Mouse (Mus musculus): ENCODE results near the gene Cd209b. TPM values are rescaled to one million over a fixed set of nuclear protein-coding genes. Genes with fewer than 3 reads are reported as not detected.

Cd209b gene
- total RNA-seq (2021): under 1 TPM; 0.15 to 0.53 TPM
- long read RNA-seq, experiment 1: 0 reads
- long read RNA-seq, experiment 2: 0 reads

GRCm38 (mm10) chr8:3926744-3927143, at the start of gene Cd209b:
Cd209b (minus strand) TSS chr8:3926844.
- no peak for DNase-seq
- intact Hi-C loops (cut with DNase I): no loop called here

- intact Hi-C loops (cut with DNase I): loop anchor here (5.0 kb wide), 1 partner anchor 239 kb away; no protein-coding TSS in a partner anchor
- peak; percentile 10 to 39 for DNase-seq
These were observed 29.4 kb upstream of the Cd209b start for GRCm38 (mm10) chr8:3956037-3956436.

DNA sequence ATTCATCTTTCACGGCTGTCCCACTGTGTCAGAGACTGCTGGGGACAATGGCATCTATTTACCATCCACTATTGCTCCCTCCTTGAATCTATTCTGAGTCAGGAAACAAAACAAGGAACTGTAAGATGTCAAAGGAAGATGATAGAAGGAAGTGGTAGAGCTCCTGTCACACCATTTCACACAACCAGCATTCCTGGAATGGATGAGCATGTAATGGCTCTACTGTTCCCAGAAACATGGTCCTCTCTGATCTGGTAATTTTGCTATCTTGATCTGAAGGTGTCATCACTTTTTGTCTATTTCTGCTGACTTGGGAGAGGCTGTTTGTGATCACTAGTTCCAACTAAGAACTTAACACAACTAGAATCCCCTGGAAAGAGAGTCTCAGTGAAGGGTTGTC, 28.0 kb upstream of the Cd209b start, which contains the start of gene Cd209c:
TSS of gene Cd209c (minus strand) at position 101 of the 400 bp plus-strand sequence.
- DNase-seq: no peak
- intact Hi-C loops (cut with DNase I): loop anchor here (5.0 kb wide), 1 partner anchor 237 kb away; no protein-coding TSS in a partner anchor

DNA sequence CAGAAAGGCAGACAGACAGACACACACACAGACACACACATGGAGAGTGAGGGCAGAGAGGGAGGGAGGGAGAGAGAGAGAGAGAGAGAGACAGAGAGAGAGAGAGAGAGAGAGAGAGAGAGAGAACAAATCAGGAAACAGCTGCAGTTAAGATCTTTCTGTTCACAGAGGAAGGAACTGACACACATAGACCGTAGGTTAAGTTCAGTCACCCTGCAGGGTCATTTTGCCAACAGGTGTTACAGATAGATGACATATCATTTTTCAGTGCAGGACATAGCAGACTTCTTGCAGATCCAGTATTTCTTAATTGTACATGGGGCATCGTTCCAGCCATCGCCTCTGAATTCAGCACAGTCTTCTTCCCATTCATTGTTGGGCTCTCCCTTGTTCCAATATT, 13.4 kb upstream of the Cd209b start:
- no peak for DNase-seq
- intact Hi-C loops (cut with DNase I): no loop called here

DNA sequence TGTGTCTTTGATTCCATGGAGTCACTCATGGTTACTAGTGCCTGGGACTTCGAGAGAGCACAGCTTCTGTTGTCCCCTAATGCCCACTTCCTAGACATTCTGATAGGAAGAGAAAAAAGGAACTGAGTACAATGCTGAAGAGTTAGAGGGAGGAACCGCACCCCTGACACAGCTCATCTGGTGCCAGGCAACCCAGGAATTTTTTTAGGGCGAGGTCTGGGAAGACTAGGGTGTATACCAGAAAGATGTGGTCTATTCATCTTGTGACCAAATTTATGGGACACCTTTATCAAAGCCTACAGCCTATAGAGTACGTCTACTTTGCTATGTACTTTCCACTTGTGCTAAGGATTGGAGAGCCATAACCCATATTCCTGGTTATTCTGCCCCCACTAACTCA, 48.2 kb downstream of the Cd209b start, which contains the start of gene Cd209d:
TSS of gene Cd209d (minus strand) at position 101 of the 400 bp plus-strand sequence.
- intact Hi-C loops (cut with DNase I): no loop called here
- DNase-seq: no peak

GRCm38 (mm10) chr8:3876121-3876520, 50.5 kb downstream of the Cd209b start:
- DNase-seq: no peak
- intact Hi-C loops (cut with DNase I): no loop called here

Other genes with a start within 250 kb of the Cd209b start
- under 1 TPM in 1 of 2 experiments, not detected in 1; 0.34 TPM for gene Fcer2a, start 232.7 kb downstream of the Cd209b start, total RNA-seq (2021)
- gene Clec4g, start 206.2 kb downstream of the Cd209b start, total RNA-seq (2021): 1 to 10 TPM in 1 of 2 experiments, under 1 TPM in 1; 0.68 to 1.2 TPM
- under 1 TPM; 0.19 to 0.27 TPM for gene Cd209a, start 177.9 kb downstream of the Cd209b start, total RNA-seq (2021)
- gene Cd209e, start 72.5 kb downstream of the Cd209b start, total RNA-seq (2021): not detected
- gene Cd209d, start 48.3 kb downstream of the Cd209b start, total RNA-seq (2021): not detected
- gene Cd209c, start 27.9 kb upstream of the Cd209b start, total RNA-seq (2021): under 1 TPM in 1 of 2 experiments, not detected in 1; 0.20 TPM
- gene Cd209f, start 179.0 kb upstream of the Cd209b start, total RNA-seq (2021): under 1 TPM; 0.29 to 0.41 TPM
- not detected for gene Cd209g, start 207.3 kb upstream of the Cd209b start, total RNA-seq (2021)
- 10 to 100 TPM; 22.2 to 24.5 TPM for gene Evi5l, start 239.7 kb upstream of the Cd209b start, total RNA-seq (2021)